Mouse (Mus musculus): ENCODE data around the gene Ptp4a2. TPM values are rescaled to one million over a fixed set of nuclear protein-coding genes. Genes with fewer than 3 reads are reported as not detected.
"Not testable (repeated sequence)": the region's sequence is repeated elsewhere in the genome, so short reads cannot be mapped to it uniquely, and the experiment has no call there.

The Ptp4a2 gene
- polyA plus RNA-seq, 1 experiment from 2014 or later = 222 TPM

- H3K9ac ChIP-seq (ENCODE audit: low read depth, low read length) = no peak overlapping the region
- H3K36me3 ChIP-seq (ENCODE audit: control insufficient read depth, insufficient read depth, low read length) = no peaks in the 10 kb centered on the region
- peaks cover 34% of the 10 kb centered on the region for H3K4me1 ChIP-seq (ENCODE audit: control insufficient read depth, insufficient read depth, low read length)
- H3K27ac ChIP-seq (ENCODE audit: low read length) = no peak overlapping the region; the same call in 1 of the 2 replicates
- WGBS = 47% methylated on average over 3 of the region's 3 CpGs
- no peaks in the 10 kb centered on the region for H3K27me3 ChIP-seq (ENCODE audit: control insufficient read depth, insufficient read depth, low read depth, low read length)
- no peaks in the 10 kb centered on the region for H3K9me3 ChIP-seq (replicated peaks; ENCODE audit: control insufficient read depth, low read length, poor library complexity, severe bottlenecking)
- no peak for ATAC-seq
- H3K4me2 ChIP-seq (ENCODE audit: low read length) = no peak overlapping the region
- no peak overlapping the region for H3K4me3 ChIP-seq (ENCODE audit: low read depth, low read length)
These were observed 70.6 kb downstream of the Ptp4a2 start for GRCm38 (mm10) chr4:129881661-129882060.

GRCm38 (mm10) chr4:129882555-129883293, 71.7 kb downstream of the Ptp4a2 start:
- WGBS = 26% methylated on average over 11 of the region's 11 CpGs
- peak overlapping the region; percentile 35; the same call in 1 of the 2 replicates for H3K9ac ChIP-seq (ENCODE audit: low read depth, low read length)
- no peak for ATAC-seq
- no peak overlapping the region for H3K4me3 ChIP-seq (ENCODE audit: low read depth, low read length)
- H3K27ac ChIP-seq (ENCODE audit: low read length) = peak overlapping the region; percentile 53
- no peaks in the 10 kb centered on the region for H3K9me3 ChIP-seq (replicated peaks; ENCODE audit: control insufficient read depth, low read length, poor library complexity, severe bottlenecking)
- H3K4me1 ChIP-seq (ENCODE audit: control insufficient read depth, insufficient read depth, low read length) = peaks cover 25% of the 10 kb centered on the region
- H3K36me3 ChIP-seq (ENCODE audit: control insufficient read depth, insufficient read depth, low read length) = no peaks in the 10 kb centered on the region
- H3K27me3 ChIP-seq (ENCODE audit: control insufficient read depth, insufficient read depth, low read depth, low read length) = no peaks in the 10 kb centered on the region
- peak overlapping the region; percentile 38 for H3K4me2 ChIP-seq (ENCODE audit: low read length)

GRCm38 (mm10) chr4:129884041-129884930, 73.3 kb downstream of the Ptp4a2 start:
- Histone ChIP-seq H3K9me3 (replicated peaks; ENCODE audit: control insufficient read depth, low read length, poor library complexity, severe bottlenecking) (no peaks in the 10 kb centered on the region), H3K4me2 (ENCODE audit: low read length) (peak overlapping the region; percentile 39), H3K9ac (ENCODE audit: low read depth, low read length) (peak overlapping the region; percentile 27; the same call in 1 of the 2 replicates), H3K27me3 (ENCODE audit: control insufficient read depth, insufficient read depth, low read depth, low read length) (no peaks in the 10 kb centered on the region), H3K4me3 (ENCODE audit: low read depth, low read length) (no peak overlapping the region), H3K4me1 (ENCODE audit: control insufficient read depth, insufficient read depth, low read length) (peaks cover 19% of the 10 kb centered on the region), H3K27ac (ENCODE audit: low read length) (peak overlapping the region; percentile 33), H3K36me3 (ENCODE audit: control insufficient read depth, insufficient read depth, low read length) (no peaks in the 10 kb centered on the region)
- WGBS = 42% methylated on average over 12 of the region's 12 CpGs
- peak; percentile 76; the same call in 1 of the 2 replicates for ATAC-seq

DNA sequence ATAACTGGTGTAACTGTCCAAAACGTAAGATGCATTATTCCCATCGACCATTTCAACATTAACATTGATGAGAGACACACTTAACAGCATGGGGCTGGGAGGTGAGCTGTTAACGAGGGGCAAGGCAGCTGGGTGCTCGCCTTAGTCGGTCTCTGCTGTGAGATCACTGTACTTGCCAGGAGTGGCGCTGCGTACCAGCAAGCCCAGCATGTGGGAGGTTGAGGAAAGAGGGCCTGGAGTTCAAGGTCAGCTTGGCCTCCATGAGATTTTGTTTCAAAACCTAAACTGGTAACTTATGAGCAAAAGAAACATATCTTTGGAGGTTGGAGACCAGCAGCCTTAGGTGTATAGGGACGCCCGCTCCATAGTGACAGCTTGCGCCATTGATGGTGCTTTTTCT, 78.6 kb downstream of the Ptp4a2 start:
- no peak for ATAC-seq
- H3K4me3 ChIP-seq (ENCODE audit: low read depth, low read length) = no peak overlapping the region
- H3K4me2 ChIP-seq (ENCODE audit: low read length) = no peak overlapping the region
- 74% methylated on average over 10 of the region's 10 CpGs for WGBS
- H3K4me1 ChIP-seq (ENCODE audit: control insufficient read depth, insufficient read depth, low read length) = no peaks in the 10 kb centered on the region
- H3K36me3 ChIP-seq (ENCODE audit: control insufficient read depth, insufficient read depth, low read length) = no peaks in the 10 kb centered on the region
- H3K9me3 ChIP-seq (replicated peaks; ENCODE audit: control insufficient read depth, low read length, poor library complexity, severe bottlenecking) = no peaks in the 10 kb centered on the region
- H3K9ac ChIP-seq (ENCODE audit: low read depth, low read length) = no peak overlapping the region
- H3K27ac ChIP-seq (ENCODE audit: low read length) = no peak overlapping the region
- no peaks in the 10 kb centered on the region for H3K27me3 ChIP-seq (ENCODE audit: control insufficient read depth, insufficient read depth, low read depth, low read length)

GRCm38 (mm10) chr4:129890094-129890493, 79.1 kb downstream of the Ptp4a2 start:
- Histone ChIP-seq H3K4me2 (ENCODE audit: low read length) (no peak overlapping the region), H3K9me3 (replicated peaks; ENCODE audit: control insufficient read depth, low read length, poor library complexity, severe bottlenecking) (no peaks in the 10 kb centered on the region), H3K4me3 (ENCODE audit: low read depth, low read length) (no peak overlapping the region), H3K27me3 (ENCODE audit: control insufficient read depth, insufficient read depth, low read depth, low read length) (no peaks in the 10 kb centered on the region), H3K9ac (ENCODE audit: low read depth, low read length) (no peak overlapping the region), H3K4me1 (ENCODE audit: control insufficient read depth, insufficient read depth, low read length) (no peaks in the 10 kb centered on the region), H3K27ac (ENCODE audit: low read length) (no peak overlapping the region), H3K36me3 (ENCODE audit: control insufficient read depth, insufficient read depth, low read length) (no peaks in the 10 kb centered on the region)
- ATAC-seq = no peak
- WGBS = 93% methylated on average over 7 of the region's 7 CpGs

- no peaks in the 10 kb centered on the region for H3K4me1 ChIP-seq (ENCODE audit: control insufficient read depth, insufficient read depth, low read length)
- no peak for ATAC-seq
- H3K4me3 ChIP-seq (ENCODE audit: low read depth, low read length) = no peak overlapping the region
- no peak overlapping the region for H3K4me2 ChIP-seq (ENCODE audit: low read length)
- no peaks in the 10 kb centered on the region for H3K36me3 ChIP-seq (ENCODE audit: control insufficient read depth, insufficient read depth, low read length)
- H3K9me3 ChIP-seq (replicated peaks; ENCODE audit: control insufficient read depth, low read length, poor library complexity, severe bottlenecking) = no peaks in the 10 kb centered on the region
- no peak overlapping the region for H3K27ac ChIP-seq (ENCODE audit: low read length)
- no peaks in the 10 kb centered on the region for H3K27me3 ChIP-seq (ENCODE audit: control insufficient read depth, insufficient read depth, low read depth, low read length)
- 92% methylated on average over 3 of the region's 3 CpGs for WGBS
- H3K9ac ChIP-seq (ENCODE audit: low read depth, low read length) = no peak overlapping the region
These were observed 83.8 kb downstream of the Ptp4a2 start for GRCm38 (mm10) chr4:129894861-129895260.

GRCm38 (mm10) chr4:129898815-129899214, 87.8 kb downstream of the Ptp4a2 start:
- not testable (repeated sequence) for H3K9me3 ChIP-seq (replicated peaks; ENCODE audit: control insufficient read depth, low read length, poor library complexity, severe bottlenecking); H3K4me1 ChIP-seq (ENCODE audit: control insufficient read depth, insufficient read depth, low read length); H3K4me3 ChIP-seq (ENCODE audit: low read depth, low read length); H3K9ac ChIP-seq (ENCODE audit: low read depth, low read length); H3K27ac ChIP-seq (ENCODE audit: low read length); ATAC-seq; H3K4me2 ChIP-seq (ENCODE audit: low read length); H3K36me3 ChIP-seq (ENCODE audit: control insufficient read depth, insufficient read depth, low read length); H3K27me3 ChIP-seq (ENCODE audit: control insufficient read depth, insufficient read depth, low read depth, low read length)
- WGBS = 93% methylated on average over 18 of the region's 18 CpGs
